Mouse (Mus musculus) midbrain, embryonic 14.5 days (tissue): ENCODE measurements around the gene Mmp11. TPM values are rescaled to one million over a fixed set of nuclear protein-coding genes. Genes with fewer than 3 reads are reported as not detected.

Experiments
- ATAC-seq: fragments of 200-750 bp; cut with Nextera tagmentation; 2 replicates; pipeline ENCODE4 v1.8.0; 2017; ENCODE audit warnings: moderate number of reproducible peaks, moderate library complexity; ENCODE audit not compliant: low FRiP score, low TSS enrichment
- DNase-seq: peaks from one replicate; pipeline ENCODE4 v3.0.0-alpha.2; 2015
- H3K27ac ChIP-seq: fragments of 300-500 bp; sonication (generic); replicated peaks from 2 replicates; pipeline ENCODE4 v1.5.1; 2014; ENCODE audit warnings: mild to moderate bottlenecking, low read depth, low read length, moderate library complexity
- H3K27me3 ChIP-seq: fragments of 300-500 bp; sonication (generic); 2 replicates; pipeline ENCODE4 v1.6.1; 2014; ENCODE audit warnings: low read length, control low read depth, mixed read lengths; ENCODE audit not compliant: control insufficient read depth, insufficient read depth
- H3K36me3 ChIP-seq: fragments of 300-500 bp; sonication (generic); 2 replicates; pipeline ENCODE4 v1.6.1; 2014; ENCODE audit warnings: low read length, control low read depth; ENCODE audit not compliant: control insufficient read depth, insufficient read depth
- H3K4me1 ChIP-seq: fragments of 300-500 bp; sonication (generic); 2 replicates; pipeline ENCODE4 v1.6.1; 2014; ENCODE audit warnings: mild to moderate bottlenecking, antibody characterized with exemption, low read length, control low read depth; ENCODE audit not compliant: control insufficient read depth, insufficient read depth
- H3K4me2 ChIP-seq: fragments of 300-500 bp; sonication (generic); 2 replicates; pipeline ENCODE4 v1.6.1; 2014; ENCODE audit warnings: mild to moderate bottlenecking, low read length, moderate library complexity
- H3K4me3 ChIP-seq: fragments of 300-500 bp; sonication (generic); replicated peaks from 2 replicates; pipeline ENCODE4 v1.5.1; 2014; ENCODE audit warnings: low read depth, low read length
- H3K9ac ChIP-seq: fragments of 300-500 bp; sonication (generic); replicated peaks from 2 replicates; pipeline ENCODE4 v1.6.1; 2014; ENCODE audit warnings: mild to moderate bottlenecking, low read length, moderate library complexity
- H3K9me3 ChIP-seq: fragments of 300-500 bp; sonication (generic); 2 replicates; pipeline ENCODE4 v1.6.1; 2016; ENCODE audit warnings: low read length, control low read depth, mixed read lengths; ENCODE audit not compliant: control insufficient read depth
- WGBS: fragments of 180-500 bp; shearing (Covaris S2); extraction: QIAGEN DNeasy Blood & Tissue Kit; methylation state at CpG from one replicate; pipeline ENCODE4 v1.1.7; 2014; 5-methylcytosine and 5-hydroxymethylcytosine counted together
- polyA plus RNA-seq: library from polyadenylated mRNA; unstranded; fragments of >200 nt; fragmentation: Nextera tagmentation; extraction: Ambion mirVana; gene quantifications from 2 replicates; pipeline ENCODE4 v1.2.1, GENCODE M21; 2014

Gene Mmp11
- polyA plus RNA-seq, result 13.3 and 16.5 TPM in 2 replicates

GRCm38 (mm10) chr10:75935680-75936541, at the start of gene Mmp11:
Gene Mmp11 (minus strand): TSS chr10:75936496.
- Histone ChIP-seq H3K4me3 (peak within 1 kb of the TSS; percentile 50), H3K27ac (no peak within 1 kb of the TSS), H3K27me3 (peaks cover 14% of the 10 kb centered on the region), H3K9ac (peak within 1 kb of the TSS; percentile 57), H3K9me3 (no peaks in the 10 kb centered on the region), H3K4me1 (peaks cover 31% of the 10 kb centered on the region), H3K36me3 (no peaks in the 10 kb centered on the region), H3K4me2 (peak within 1 kb of the TSS; percentile 86)
- peak; percentile 82 for DNase-seq
- under 1% methylated on average over 51 of the region's 51 CpGs for whole genome bisulfite sequencing
- ATAC-seq, result peak; percentile 57; the same call in 1 of the 2 replicates

GRCm38 (mm10) chr10:75979432-75979831, 43.1 kb upstream of the Mmp11 start:
- ATAC-seq (no peak), DNase-seq (no peak)
- Histone ChIP-seq H3K27ac (no peak overlapping the region), H3K36me3 (no peaks in the 10 kb centered on the region), H3K9ac (no peak overlapping the region), H3K4me2 (no peak overlapping the region), H3K4me1 (no peaks in the 10 kb centered on the region), H3K27me3 (no peaks in the 10 kb centered on the region), H3K4me3 (no peak overlapping the region), H3K9me3 (no peaks in the 10 kb centered on the region)
- WGBS, result 94% methylated on average over 3 of the region's 3 CpGs

- no peak overlapping the region for H3K4me3 ChIP-seq
- H3K9ac ChIP-seq, result no peak overlapping the region
- H3K4me1 ChIP-seq, result no peaks in the 10 kb centered on the region
- DNase-seq (no peak), ATAC-seq (no peak)
- WGBS, result 87% methylated on average over 5 of the region's 5 CpGs
- no peak overlapping the region for H3K4me2 ChIP-seq
- no peaks in the 10 kb centered on the region for H3K36me3 ChIP-seq
- H3K27me3 ChIP-seq, result no peaks in the 10 kb centered on the region
- no peaks in the 10 kb centered on the region for H3K9me3 ChIP-seq
- H3K27ac ChIP-seq, result no peak overlapping the region
These were observed 42.5 kb upstream of the Mmp11 start for GRCm38 (mm10) chr10:75978835-75979157.

- Histone ChIP-seq H3K27ac (no peak overlapping the region), H3K4me3 (no peak overlapping the region), H3K9me3 (no peaks in the 10 kb centered on the region), H3K4me2 (no peak overlapping the region), H3K27me3 (no peaks in the 10 kb centered on the region), H3K9ac (no peak overlapping the region), H3K4me1 (no peaks in the 10 kb centered on the region), H3K36me3 (no peaks in the 10 kb centered on the region)
- WGBS, result 48% methylated on average over 10 of the region's 10 CpGs
- ATAC-seq (no peak), DNase-seq (no peak)
These were observed 42.0 kb upstream of the Mmp11 start for GRCm38 (mm10) chr10:75978119-75978834.

- H3K9me3 ChIP-seq, result no peaks in the 10 kb centered on the region
- H3K4me3 ChIP-seq, result no peak overlapping the region
- H3K36me3 ChIP-seq, result no peaks in the 10 kb centered on the region
- no peak overlapping the region for H3K4me2 ChIP-seq
- no peak overlapping the region for H3K9ac ChIP-seq
- DNase-seq, result no peak
- no peak for ATAC-seq
- WGBS, result 78% methylated on average over 5 of the region's 5 CpGs
- no peaks in the 10 kb centered on the region for H3K4me1 ChIP-seq
- H3K27me3 ChIP-seq, result no peaks in the 10 kb centered on the region
- no peak overlapping the region for H3K27ac ChIP-seq
These were observed 38.9 kb upstream of the Mmp11 start for GRCm38 (mm10) chr10:75975216-75975615.

GRCm38 (mm10) chr10:75973846-75974245, 37.5 kb upstream of the Mmp11 start:
- DNase-seq (no peak), ATAC-seq (no peak)
- Histone ChIP-seq H3K27ac (no peak overlapping the region), H3K4me2 (no peak overlapping the region), H3K27me3 (no peaks in the 10 kb centered on the region), H3K9ac (no peak overlapping the region), H3K36me3 (no peaks in the 10 kb centered on the region), H3K4me3 (no peak overlapping the region), H3K9me3 (no peaks in the 10 kb centered on the region), H3K4me1 (no peaks in the 10 kb centered on the region)
- WGBS, result 94% methylated on average over 10 of the region's 10 CpGs

GRCm38 (mm10) chr10:75954381-75954811, 18.1 kb upstream of the Mmp11 start, which contains the start of gene Gm5134:
Gene Gm5134 (plus strand): TSS chr10:75954514.
- no peak for ATAC-seq

GRCm38 (mm10) chr10:75951424-75952050, 15.2 kb upstream of the Mmp11 start:
- Histone ChIP-seq H3K27me3 (no peaks in the 10 kb centered on the region), H3K4me2 (peak overlapping the region; percentile 70), H3K36me3 (no peaks in the 10 kb centered on the region), H3K9ac (peak overlapping the region; percentile 53), H3K4me1 (peaks cover 6% of the 10 kb centered on the region; the same call in 1 of the 2 replicates), H3K4me3 (peak overlapping the region; percentile 35), H3K27ac (no peak overlapping the region), H3K9me3 (no peaks in the 10 kb centered on the region)
- WGBS, result 4% methylated on average over 13 of the region's 13 CpGs
- DNase-seq, result peak; percentile 85
- peak; percentile 22; the same call in 1 of the 2 replicates for ATAC-seq

More at GRCm38 (mm10) chr10:75954381-75954811, 18.1 kb upstream of the Mmp11 start, which contains the start of gene Gm5134:
- H3K4me3 ChIP-seq, result 0 out of 2 replicates have a peak within 1 kb of the TSS, but pooled peaks have one; percentile 3
- H3K27ac ChIP-seq, result no peak within 1 kb of the TSS
- H3K27me3 ChIP-seq, result no peaks in the 10 kb centered on the region
- peak within 1 kb of the TSS; percentile 39 for H3K4me2 ChIP-seq
- peaks cover 6% of the 10 kb centered on the region; the same call in 1 of the 2 replicates for H3K4me1 ChIP-seq
- H3K36me3 ChIP-seq, result no peaks in the 10 kb centered on the region
- WGBS, result 28% methylated on average over 20 of the region's 20 CpGs
- no peak for DNase-seq
- H3K9me3 ChIP-seq, result no peaks in the 10 kb centered on the region
- H3K9ac ChIP-seq, result no peak within 1 kb of the TSS; the same call in 1 of the 2 replicates
